Mouse (Mus musculus) cerebellum, postnatal 4 days (tissue): Measurements from ENCODE around the gene Gm5724.
A peak's percentile ranks its signal among the peaks of the same experiment; 100 is the strongest.

Experiments
- DNase-seq, 2 experiments: peaks; one replicate each; pipeline ENCODE4 v3.0.0; 2022; ENCODE audit warnings: low spot score in 2 of 2, mixed read lengths in 1 of 2

Gm5724 gene

DNA sequence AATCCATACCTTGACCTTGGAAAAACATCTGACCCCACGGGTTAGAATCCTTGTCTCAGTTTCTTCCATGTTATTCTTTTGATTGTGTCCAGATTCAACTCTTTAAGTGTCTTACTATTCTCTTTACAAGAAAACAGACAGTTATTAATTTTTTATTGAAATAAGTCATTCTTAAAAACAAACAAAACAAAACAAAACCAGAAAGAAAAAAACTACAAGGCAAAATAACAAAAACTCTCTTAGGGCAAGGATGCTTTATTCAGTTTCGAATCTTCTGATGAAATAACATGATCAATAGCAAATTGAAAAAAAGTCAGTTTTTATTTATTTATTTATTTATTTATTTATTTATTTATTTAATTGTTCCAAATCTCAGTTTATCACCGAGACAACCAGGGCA, at the start of gene Gm5724:
Gene Gm5724, minus strand, starts transcription at position 101 of the 400 bp plus-strand sequence.
- DNase-seq: no peak

DNA sequence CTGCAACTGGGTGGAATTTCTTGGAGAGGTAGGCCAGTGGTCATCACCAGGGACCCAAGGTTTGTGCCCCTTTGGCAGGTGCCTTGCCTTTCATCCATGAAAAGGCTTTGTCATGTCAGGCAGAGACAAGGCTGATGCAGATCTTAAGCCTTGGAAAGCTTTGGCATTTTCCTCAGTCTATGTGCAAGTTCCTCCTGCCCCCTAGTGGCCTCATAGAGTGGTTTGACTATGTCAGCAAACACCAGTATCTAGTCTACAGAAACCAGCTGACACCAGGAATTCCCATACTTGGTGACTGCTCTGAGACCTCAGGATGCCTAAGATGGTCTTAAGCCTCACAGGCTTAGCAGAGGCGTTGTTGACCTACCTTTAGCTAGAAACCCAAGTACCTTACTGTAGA, 24.2 kb upstream of the Gm5724 start:
- DNase-seq: peak in 1 of 2 experiments; percentile 4

DNA sequence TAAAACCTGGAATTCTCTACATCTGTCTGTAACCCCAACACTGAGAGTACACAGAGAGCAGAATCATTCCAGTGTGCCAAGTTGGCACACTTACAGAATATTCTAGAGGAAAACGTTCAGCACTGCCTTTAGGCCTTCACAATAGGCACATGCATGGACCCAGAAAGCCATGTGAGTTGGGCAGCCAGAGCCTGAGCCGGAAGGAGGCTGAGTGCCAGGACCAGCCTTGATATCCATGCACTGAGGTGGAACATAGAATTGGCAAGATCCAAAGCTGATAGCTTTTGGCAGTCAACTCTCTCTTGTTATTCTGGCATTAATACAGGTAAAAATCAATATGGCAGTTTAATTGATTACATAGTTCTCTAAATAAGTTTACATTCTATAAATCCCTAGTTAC, 866 bp upstream of the Gm5724 start:
- DNase-seq: no peak

DNA sequence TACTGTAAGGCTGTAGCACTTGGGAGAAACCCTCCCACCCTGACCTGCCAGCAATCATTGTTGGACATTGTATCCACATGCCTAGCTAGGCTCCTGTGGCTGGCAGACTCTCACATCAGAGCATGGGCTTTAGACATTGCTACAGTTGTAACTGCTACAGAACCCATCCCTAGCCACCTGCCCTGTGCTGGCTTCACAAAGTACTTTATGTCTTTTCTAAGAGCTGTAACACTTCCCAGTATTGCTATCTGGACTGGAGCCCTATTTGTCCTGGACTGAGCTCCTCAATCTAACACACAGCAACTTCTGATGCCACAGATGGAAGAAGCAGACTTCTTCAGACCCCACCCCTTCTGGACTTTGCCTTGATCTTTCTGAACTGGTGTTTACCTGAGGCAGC, 82.4 kb downstream of the Gm5724 start:
- DNase-seq: no peak

DNA sequence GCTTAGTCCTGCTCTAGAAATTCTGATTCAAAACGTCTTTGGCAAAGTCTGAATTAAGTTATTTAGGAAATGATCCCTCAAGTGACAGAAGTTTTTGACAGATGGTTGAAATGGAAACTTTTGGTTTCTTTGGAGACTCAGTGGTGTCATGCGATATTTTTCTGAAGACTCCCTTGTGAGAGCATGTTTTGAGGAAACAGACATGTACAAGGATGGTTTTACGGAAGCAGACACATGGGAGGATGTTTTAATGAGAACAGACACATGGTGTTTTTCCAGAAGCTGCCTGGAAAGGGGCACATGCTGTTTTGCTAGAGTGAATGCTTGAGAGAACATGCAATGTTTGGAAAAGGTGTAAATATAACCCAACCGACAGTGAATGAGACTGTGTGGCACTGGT, 86.6 kb downstream of the Gm5724 start:
- DNase-seq: no peak
